8 mouse cellular contexts compared by ENCODE assay signal in genomic region chr8:61606795-61607462, GRCm38 (mm10).
A peak's percentile ranks its signal among the peaks of the same experiment; 100 is the strongest.
DNase-seq lines count a peak whose midpoint lies in the region; ATAC-seq and TF ChIP-seq lines count a peak whose summit lies in the region.

No protein-coding gene starts in this region.

- H3K4me2 ChIP-seq in embryonic facial prominence, embryonic 14.5 days (ENCODE audit: low read depth, low read length) = peak overlapping the region; percentile 41

- 6% methylated on average over 8 of the region's 8 CpGs for WGBS in embryonic facial prominence, embryonic 14.5 days
- WGBS in spleen, adult 2 months = 9% methylated on average over 8 of the region's 8 CpGs

- H3K27me3 ChIP-seq in embryonic facial prominence, embryonic 14.5 days (replicated peaks; ENCODE audit: control insufficient read depth, insufficient read depth, low read length) = no peaks in the 10 kb centered on the region
- no peaks in the 10 kb centered on the region for H3K27me3 ChIP-seq in spleen, adult 2 months (ENCODE audit: control insufficient read depth, insufficient read depth, low read length)

- H3K27ac ChIP-seq in embryonic facial prominence, embryonic 14.5 days (replicated peaks; ENCODE audit: low read depth, low read length) = peak overlapping the region; percentile 88
- peak overlapping the region; percentile 29; the same call in 1 of the 2 replicates for H3K27ac ChIP-seq in spleen, adult 2 months (ENCODE audit: insufficient read depth, low read length)

- TF ChIP-seq POLR2A in spleen, adult 2 months (IDR thresholded peaks at IDR 0.05; ENCODE audit: low read depth, low read length) = no peak

- no peaks in the 10 kb centered on the region for H3K36me3 ChIP-seq in embryonic facial prominence, embryonic 14.5 days (ENCODE audit: control insufficient read depth, insufficient read depth, low read length)
- H3K36me3 ChIP-seq in spleen, adult 2 months (ENCODE audit: control insufficient read depth, insufficient read depth, low read length) = no peaks in the 10 kb centered on the region

- peak; percentile 67 for DNase-seq in ZHBTc4 (ENCODE audit: low read depth, low spot score)
- peak; percentile 94 for DNase-seq in embryonic facial prominence, embryonic 14.5 days (ENCODE audit: low spot score)
- DNase-seq in heart, adult 8-10 months (ENCODE audit: low spot score) = peak; percentile 59
- peak; percentile 69 for DNase-seq in kidney, adult 18-20 months
- peak; percentile 29 for DNase-seq in left cerebral cortex, postnatal 4 days
- DNase-seq in mesoderm, embryonic 11.5 days (ENCODE audit: low read depth, low spot score) = peak; percentile 68
- DNase-seq in spleen, adult 2 months (ENCODE audit: low read depth in 1 of 2, low spot score in 2 of 2) = peak in 1 of 2 experiments; percentile 14
- DNase-seq in cerebellum, adult 8-10 months = no peak

- peak; percentile 77 for ATAC-seq in embryonic facial prominence, embryonic 14.5 days (ENCODE audit: low read depth)

- intact Hi-C loops in left cerebral cortex, postnatal 4 days (cut with DNase I) = no loop called here

- no peak for TF ChIP-seq CTCF in spleen, adult 2 months (IDR thresholded peaks at IDR 0.05; ENCODE audit: extremely low read depth, insufficient read depth, insufficient read length, insufficient replicate concordance)

- peaks cover 19% of the 10 kb centered on the region for H3K4me1 ChIP-seq in embryonic facial prominence, embryonic 14.5 days (ENCODE audit: control insufficient read depth, insufficient read depth, low read length)
- no peaks in the 10 kb centered on the region for H3K4me1 ChIP-seq in spleen, adult 2 months (ENCODE audit: control insufficient read depth, insufficient read depth, insufficient read length)

- peak overlapping the region; percentile 55 for H3K9ac ChIP-seq in embryonic facial prominence, embryonic 14.5 days (ENCODE audit: low read depth, low read length)

- no peaks in the 10 kb centered on the region for H3K9me3 ChIP-seq in embryonic facial prominence, embryonic 14.5 days (ENCODE audit: control insufficient read depth, low read length)

- no peak overlapping the region for H3K4me3 ChIP-seq in embryonic facial prominence, embryonic 14.5 days (ENCODE audit: low read depth, low read length)
- H3K4me3 ChIP-seq in spleen, adult 2 months (ENCODE audit: extremely low read depth, insufficient read depth, insufficient read length) = no peak overlapping the region
